Mouse (Mus musculus) spleen, postnatal 4 days (tissue): Measurements from ENCODE around the gene Sdr42e1.

Source experiments
- DNase-seq, 2 experiments: peaks; one replicate each; pipeline ENCODE4 v3.0.0; 2022; ENCODE audit warnings: low spot score in 2 of 2

Sdr42e1 gene

DNA sequence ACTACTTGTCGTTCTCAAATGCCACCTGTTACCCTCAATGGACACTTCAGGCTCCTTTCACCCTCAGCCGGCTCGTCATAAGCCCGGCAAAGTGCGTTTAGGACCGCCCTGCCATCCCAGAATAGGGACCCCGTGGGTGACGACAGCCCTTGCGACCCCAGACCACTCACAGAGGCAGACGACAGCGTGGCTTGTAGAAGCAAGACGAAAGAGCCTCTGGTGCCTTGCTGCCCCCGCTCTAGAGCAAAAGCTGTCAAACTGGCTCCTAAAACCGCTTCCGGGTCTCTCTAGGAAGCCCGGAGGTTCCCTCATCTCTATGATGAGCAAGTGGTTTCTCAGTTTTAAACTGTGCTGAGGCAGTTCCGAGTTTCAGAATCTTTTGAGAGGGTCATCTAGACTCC, at the start of gene Sdr42e1:
Sdr42e1 (minus strand) TSS at position 260 of the 401 bp plus-strand sequence.
- peak; percentile 41 to 74 for DNase-seq

DNA sequence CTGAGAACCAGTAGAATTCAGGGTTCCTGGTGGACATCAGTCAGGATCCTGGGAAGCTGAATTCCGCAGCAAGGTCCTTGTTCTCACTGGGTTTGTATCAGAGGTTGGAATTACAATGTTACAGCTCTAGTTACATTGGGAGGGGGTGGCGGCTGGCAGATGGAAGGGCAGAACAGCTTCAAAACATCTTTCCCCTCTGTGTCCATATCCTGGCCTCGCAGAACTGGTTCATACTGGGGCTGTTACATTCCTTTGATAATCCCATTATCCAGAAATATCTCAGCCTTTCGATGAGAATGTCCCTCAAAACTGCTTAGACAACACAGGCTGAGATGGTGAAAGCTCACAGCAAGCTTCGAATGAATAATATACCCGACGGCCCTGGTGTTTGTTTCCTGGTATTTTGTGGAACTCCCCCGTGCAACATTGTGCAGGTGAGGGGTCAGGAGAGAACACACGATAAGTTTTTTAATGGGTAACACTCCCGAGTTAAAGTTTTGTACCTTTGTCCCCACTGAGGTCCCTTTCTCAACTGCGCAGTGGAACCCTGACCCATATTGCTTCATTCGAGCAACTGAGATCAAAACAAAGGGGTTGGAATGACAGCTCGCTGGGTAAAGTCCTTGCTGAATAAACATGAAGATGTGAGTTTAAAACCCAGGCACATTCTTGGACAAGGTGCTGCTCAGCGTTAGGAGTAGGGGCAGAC, 44.8 kb upstream of the Sdr42e1 start:
- no peak for DNase-seq

DNA sequence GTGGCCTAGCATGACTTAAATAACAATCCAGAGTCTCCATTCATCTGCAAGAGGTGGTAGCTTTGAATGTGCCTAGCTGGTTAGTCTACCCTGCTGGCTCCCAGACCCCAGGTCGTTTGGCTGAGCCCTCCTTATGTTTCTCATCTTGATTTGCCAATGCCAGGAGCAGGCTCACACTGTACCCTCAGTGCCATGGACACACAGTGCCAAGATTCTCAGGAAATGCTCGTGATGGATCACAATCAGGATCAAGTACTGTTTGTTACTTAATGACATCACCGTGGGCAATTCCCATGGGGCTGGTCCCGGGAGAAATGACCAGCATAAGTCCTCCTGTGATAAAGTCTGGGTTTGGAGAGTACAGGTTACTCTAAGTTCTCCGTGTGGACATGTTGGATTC, 42.4 kb upstream of the Sdr42e1 start:
- DNase-seq: no peak

DNA sequence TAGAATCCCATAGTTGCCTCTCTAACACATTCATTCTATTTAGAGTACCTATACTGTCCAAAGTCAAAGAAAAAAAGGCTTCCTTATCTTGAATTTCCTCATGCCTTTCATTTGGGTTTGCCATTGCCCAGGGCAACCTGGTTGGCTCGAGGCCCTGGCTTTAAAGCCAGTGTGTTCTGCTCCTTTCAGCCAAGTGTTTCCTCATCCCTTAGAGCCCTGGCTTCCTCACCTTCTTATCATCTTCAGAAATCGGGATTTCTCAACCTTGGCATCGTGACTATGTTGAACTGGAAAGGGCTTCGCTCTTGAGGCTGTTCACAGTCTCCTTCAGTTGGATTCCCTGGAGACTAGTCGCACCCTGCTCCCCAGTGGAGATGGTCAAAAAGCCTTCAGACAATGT, 41.1 kb upstream of the Sdr42e1 start:
- no peak for DNase-seq

DNA sequence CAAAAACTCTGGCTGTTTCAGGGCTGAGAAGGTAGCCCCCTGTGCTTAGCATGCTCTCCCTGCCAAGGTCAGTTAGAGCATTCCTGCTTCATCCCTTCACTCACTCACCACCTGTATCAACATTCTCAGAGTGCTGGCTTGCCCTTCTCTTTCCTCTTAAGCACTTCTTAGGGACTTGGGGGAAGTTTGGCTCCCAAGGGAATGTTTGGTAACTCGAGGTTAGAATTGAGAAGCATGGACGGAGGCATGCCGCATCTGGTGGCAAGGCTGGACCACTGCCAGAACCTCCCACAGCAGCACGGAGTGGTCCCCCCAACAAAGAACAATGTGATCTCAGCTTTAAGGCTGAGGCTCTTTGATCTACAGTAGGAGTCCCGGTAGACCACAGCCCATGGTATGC, 38.7 kb upstream of the Sdr42e1 start:
- no peak for DNase-seq

DNA sequence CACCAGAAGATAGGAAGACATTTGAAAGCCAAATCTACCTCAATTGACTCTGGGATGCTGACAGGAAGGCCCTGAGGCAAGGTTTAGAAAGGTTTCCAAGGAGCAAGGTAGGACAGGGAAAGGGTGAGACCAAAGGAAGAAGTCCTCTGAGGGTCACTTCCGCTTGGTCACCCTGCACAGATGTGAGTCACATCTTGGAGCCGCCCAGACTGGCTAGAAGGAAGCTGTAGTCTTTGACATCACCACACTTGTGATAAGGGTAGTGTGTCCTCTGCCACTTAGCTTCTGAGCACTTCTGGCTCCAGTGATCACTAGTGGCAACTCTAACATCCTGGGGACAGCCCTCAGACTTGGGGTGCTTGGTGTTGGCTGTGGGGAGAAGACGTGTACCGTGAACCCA, 32.7 kb upstream of the Sdr42e1 start:
- no peak for DNase-seq

DNA sequence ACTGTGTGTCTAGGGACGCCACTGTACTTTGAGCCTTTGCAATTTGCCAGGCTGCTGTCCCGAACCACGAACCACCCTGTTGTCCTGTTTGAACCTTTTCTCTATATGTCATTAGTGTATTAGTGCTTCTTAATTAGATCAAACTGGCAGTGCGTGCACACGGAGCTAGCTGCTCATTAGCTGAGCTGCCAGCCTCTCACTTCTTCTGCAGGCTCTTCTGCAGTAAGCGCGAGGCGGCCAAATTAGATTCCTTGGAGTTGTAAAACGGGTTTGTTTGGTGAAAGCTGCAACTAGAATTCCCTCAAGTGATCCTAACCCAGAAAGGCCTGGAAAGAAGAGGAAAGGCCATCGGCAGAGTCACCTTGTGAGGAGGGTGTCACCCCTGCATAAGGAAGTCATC, 29.2 kb upstream of the Sdr42e1 start:
- DNase-seq: no peak

DNA sequence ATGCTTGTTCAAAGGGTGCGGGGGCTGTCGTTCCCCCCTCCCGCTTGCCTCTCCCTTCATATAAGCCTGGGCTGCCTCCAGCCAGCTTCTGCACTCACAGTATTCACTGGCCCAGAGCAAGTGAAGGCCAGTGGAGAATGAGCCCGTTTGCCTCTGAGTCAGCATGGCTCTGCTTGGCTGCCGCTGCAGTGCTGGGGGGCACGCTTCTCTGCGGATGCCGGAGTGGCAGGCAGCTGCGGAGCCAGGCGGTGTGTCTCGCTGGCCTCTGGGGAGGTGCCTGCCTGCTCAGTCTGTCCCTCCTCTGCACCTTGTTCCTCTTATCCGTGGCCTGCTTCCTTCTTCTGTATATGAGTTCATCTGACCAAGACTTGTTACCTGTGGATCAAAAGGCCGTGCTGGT, 28.4 kb upstream of the Sdr42e1 start, which contains the start of gene Hsd17b2:
Hsd17b2 (plus strand) TSS at position 46 of the 400 bp plus-strand sequence.
- peak; percentile 37 to 73 for DNase-seq

DNA sequence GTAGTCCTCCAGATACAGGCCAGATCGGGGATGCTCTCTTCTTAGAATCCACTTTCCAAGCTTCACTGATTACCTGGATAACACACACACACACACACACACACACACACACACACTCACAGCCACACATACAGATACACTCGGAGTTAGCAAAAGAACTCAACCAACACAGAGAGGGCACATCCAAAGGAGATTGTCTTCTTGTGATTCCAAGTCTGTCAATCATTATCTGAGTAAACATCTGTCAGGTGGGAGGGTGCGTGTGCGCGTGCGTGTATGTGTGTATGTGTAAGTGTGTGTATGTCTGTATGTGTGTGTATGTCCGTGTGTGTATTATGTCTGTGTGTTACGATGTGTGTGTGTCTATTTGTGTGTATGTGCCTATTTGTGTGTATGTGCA, 27.8 kb upstream of the Sdr42e1 start:
- DNase-seq: no peak

DNA sequence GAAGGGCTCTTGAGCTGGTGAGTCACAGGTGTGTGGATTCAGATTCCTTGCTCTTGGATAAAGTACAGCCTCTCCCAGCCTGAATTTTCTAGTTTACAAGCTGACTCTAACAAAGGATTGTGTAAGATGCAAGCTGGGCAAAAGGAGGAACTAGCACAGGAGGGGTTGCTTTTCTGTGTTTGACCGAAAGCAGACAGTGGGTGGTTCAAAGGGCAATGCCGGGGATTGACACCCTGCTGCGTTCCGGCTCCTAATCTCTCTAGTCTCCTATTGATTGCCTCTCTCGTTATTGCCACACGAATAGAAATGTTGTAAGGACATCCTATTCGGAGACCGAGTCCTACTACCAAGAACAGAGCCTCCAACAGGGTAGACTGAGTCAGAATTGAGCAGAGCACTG, 27.2 kb upstream of the Sdr42e1 start:
- DNase-seq: no peak

DNA sequence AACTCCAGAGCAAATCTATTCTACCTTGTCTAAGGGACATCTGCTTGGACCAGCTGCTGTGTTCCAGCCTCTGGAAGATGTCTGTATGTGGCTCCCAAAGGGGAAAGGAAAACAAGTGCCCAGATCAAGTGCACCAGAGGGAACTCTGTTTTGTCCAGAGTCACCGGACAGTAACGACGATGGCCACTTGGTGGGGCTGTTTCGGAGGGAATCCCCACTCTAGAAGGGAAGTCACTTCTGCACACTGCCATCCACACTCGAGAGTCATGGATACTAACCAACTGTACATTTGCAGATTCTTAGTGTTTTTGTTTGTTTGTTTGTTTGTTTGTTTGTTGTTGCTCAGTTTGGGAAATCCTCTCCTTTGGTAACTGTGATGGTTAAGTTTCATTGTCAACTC, 23.8 kb upstream of the Sdr42e1 start:
- DNase-seq: no peak

DNA sequence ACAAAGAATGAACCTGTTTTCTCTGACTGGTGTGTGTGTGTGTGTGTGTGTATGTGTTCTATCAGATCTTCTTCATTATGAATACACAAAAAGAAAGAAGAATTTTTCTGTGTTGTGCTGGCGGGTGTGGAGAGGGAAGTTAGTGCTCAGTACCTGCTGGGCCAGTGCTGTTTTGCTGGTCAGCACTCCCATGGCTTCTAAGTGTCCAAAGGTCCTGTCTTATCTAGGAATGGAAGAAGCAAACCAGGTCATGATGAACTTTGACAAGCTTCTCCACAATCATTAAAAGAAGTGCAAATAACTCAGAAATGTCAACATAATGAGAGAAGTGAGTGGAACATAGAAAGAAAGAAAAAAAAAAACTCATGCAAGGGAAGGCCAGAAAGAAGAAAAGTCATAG, 22.1 kb upstream of the Sdr42e1 start:
- DNase-seq: no peak

DNA sequence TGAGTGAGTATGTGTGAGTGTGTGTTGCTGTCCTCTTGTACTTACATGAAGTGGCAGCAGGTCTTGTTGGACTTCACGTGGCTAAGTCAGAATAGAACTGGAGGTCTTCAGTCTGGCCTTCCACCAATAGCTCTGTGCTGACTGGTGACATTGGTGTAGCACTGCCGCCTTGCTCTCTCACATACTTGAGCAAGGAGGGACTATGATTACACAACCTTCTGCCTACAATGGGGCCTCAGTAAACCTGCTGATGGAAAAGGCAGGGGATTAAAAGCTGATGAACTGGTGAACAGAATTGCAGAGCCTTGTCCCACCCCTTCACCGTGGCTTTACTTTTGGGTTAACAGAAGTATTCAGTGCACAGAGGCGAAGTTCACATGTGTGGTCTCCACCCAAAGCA, 18.6 kb upstream of the Sdr42e1 start:
- no peak for DNase-seq

DNA sequence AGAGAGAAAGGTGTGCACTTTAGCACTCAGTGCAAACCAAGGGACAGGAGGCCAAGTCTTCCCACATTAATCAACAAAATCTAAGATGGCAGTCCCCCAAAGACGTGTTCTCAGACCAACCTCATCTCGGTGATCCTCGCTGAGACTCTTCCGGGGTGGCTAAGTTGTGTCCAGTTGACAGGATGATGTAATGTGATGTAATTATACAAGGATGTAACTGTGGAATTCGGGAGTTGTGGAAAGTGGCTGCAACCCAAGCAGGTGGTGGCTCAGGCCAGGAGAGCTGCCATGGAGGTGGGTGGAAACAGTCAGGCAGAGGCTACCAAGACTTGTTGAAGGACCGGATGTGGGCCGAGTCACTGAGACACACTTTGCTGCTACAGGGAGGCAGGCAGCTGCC, 14.4 kb upstream of the Sdr42e1 start:
- no peak for DNase-seq

DNA sequence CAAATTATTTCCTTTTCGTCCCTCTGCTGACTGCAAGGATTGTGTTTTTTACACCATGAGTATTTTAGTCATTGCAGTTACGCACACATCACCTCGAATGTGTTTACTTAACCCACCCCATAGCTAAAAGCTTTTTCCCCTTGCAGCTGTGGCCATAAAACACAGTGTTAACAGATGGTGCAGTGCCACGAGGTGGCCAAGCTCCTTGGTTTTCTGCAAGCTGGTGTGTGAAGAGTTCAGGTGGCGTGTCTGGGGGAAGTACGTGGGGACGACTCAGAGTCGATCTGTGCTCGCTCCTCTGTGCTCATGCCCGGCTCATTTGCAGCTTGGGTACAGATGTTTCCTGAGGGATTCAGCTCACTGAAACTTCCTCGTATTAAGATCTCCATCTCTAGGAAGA, 11.0 kb upstream of the Sdr42e1 start:
- no peak for DNase-seq

DNA sequence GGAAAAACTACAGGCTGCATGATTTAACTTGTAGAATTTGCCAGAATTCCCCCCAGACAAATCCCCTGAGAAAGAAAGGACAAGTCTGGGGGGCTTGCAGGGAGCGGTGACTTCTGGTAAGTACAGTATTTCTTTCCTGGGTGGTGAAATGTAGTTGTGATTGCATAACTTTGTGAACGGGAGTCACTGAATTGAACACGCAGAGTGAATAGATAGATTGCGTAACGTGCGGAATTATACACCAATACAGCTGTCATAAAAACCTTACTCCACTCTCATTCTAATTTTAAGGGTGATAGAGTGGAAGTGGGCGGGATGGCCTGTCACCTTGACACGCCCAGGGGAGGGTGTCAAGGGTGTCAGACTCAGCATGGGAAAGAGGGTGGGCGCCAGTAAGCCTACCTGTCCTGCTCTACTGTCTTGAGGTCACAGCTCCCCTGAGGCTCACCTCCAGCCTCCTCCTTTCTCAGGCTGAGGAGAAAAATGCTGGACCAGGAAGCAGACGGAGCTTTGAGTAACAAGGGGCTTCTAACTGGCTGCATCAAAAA, 10.5 kb upstream of the Sdr42e1 start:
- DNase-seq: no peak

DNA sequence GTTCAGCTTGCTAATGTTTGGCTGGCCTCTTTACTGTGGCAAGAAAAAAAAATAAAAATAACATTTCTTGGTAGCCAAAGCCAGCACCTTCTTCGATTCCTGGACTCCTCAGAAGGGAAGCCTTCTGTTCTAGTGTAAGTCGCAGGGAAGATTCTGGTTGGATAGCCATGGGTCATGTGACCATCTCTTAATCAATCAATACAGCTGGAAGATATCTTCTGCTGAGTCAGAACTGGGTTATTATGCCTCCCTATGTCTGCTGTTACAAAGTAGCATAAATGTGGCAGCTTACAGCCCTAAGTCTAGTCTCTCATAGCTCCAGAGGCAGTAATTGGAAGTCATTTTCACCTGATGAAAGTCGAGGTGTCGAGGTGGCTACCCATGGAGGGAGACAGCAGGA, 5.2 kb upstream of the Sdr42e1 start:
- DNase-seq: no peak

DNA sequence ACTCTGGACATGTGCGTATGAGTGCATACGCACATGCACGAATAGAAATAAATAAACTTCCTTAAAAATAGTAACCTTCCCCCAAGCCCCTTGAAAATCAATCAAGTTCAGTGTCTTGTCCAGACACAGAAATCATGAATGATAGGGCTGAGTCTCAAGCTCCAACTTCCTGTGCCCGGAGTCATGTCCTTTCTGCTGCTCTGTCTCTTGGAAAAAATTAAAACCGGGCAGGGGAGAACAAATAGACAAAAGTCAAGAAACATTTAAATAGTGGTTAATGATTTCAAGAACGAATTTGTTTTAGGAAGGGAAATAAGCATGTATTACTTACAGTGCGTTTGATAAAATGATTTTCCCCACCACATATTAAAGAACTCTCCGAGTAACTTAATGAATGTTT, 3.5 kb upstream of the Sdr42e1 start:
- no peak for DNase-seq

DNA sequence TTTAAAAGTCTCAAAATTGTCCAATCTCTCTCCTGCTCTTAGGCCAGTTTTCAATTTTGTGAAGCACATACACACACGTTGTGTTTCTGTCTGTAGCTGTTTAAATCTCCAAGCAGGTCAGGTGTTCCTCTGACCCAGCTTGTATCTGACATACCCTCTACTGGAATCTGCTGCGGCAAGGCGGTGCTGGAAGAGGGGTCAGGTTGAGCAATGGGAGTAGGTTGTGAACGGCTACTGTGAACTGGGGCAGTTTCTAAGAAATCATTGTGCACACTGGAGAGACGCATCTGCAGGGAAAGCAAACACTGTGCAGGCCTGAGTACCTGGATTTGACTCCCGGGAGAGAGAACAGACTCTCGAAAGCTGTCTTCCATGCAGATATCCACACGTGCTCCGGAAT, 3.0 kb upstream of the Sdr42e1 start:
- no peak for DNase-seq

DNA sequence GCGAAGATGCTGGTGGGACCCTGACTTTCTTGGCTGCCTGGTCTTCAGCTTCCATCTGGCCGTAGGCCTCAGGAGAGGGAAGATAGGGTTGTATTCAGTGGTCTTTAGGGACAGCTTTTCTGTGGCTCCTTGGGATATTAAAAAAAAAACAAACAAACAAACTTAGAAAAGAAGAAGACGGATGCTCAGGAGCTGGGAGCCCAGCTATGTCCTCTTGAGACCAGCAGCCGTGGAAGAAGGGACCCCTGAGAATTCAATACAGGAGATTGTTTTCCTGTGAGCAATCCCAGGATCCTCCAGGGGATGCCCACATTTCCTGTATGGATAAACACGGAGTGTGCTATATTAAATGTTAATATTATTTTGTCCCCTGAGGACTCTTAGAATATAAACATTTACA, 1.7 kb upstream of the Sdr42e1 start:
- DNase-seq: no peak

DNA sequence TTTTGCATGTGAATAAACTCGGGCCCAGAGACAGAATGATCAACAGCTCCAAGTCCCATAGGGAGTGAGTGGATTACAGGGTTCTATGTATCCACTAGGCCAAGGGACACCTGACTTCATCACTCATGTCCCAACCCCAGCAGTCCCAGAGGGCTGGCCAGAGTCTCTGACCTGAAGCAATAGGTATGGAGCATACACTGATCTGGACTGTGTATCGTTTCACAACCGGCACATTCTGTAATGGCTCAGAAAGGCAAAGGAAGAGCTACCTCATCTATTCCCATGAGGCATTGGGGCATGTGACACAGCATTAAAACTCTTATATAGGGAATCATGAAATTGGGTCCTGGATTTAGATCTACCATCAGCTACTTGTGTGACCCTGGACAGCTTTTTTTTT, 931 bp downstream of the Sdr42e1 start:
- no peak for DNase-seq

DNA sequence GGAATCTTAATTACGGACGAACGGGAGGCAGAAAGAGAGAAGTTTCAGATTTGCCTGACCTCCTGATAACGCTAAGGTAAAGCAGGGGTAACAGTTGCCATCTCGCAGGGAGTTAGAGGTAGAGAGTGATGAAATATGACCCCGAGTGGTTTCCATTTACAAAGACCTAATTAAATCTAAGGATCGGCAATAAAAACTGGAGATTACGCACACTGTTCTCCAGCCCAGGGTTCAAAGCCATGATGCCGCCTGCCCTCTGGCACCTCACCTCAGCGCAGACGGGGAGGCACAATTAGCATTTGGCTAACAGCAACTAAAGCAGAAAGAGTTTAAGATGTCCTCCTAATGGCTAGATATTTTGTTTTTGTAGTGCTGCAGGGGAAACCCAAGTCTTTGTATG, 3.0 kb downstream of the Sdr42e1 start:
- DNase-seq: no peak

DNA sequence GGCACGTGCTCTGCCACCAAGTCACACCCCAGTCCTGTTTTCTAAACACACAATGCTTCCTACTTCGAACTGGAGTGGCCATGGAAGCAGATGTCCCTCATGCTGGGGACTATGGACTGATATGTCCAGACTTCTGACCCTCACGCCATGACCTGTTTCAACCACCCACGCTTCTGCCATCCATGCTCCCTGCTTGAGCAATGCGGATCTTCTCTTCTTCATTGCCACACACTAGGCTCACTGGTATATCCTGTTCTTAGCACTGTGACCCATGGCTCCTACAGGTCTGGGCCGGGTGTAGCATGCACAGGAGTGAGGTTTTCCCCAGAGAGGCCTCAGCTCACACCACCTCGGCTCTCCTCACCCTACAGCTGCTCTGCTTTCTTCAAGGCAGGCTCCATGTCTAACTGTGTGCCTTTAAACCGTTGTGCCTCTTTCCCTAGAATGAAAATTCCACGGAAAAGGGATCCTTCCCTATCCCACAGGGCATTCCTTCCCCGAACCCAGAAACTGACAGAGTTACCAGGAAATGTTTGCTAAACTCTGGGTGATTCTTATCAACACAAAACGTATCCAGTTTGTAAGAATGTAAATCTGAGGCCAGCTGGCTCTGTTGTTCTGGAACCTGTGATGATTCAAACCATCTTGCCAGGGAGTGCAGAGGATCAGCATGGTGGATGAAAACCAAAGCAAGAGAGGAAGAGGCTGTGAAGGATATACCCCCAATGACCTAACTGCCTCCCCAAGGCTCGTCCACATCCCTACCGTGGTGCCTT, 6.0 kb downstream of the Sdr42e1 start:
- DNase-seq: no peak
